Mouse (Mus musculus) kidney, postnatal 4 days (tissue): ENCODE measurements around the gene Hist1h1c.

Experiments
- DNase-seq, 2 experiments: peaks; one replicate each; pipeline ENCODE4 v3.0.0; 2021; ENCODE audit warnings: mixed read lengths in 2 of 2

Hist1h1c gene

GRCm38 (mm10) chr13:23746201-23747080, 7.8 kb downstream of the Hist1h1c start, which contains the start of gene Hist1h2bb:
TSS of gene Hist1h2bb (plus strand) at chr13:23746734.
- peak; percentile 66 to 81 for DNase-seq

DNA sequence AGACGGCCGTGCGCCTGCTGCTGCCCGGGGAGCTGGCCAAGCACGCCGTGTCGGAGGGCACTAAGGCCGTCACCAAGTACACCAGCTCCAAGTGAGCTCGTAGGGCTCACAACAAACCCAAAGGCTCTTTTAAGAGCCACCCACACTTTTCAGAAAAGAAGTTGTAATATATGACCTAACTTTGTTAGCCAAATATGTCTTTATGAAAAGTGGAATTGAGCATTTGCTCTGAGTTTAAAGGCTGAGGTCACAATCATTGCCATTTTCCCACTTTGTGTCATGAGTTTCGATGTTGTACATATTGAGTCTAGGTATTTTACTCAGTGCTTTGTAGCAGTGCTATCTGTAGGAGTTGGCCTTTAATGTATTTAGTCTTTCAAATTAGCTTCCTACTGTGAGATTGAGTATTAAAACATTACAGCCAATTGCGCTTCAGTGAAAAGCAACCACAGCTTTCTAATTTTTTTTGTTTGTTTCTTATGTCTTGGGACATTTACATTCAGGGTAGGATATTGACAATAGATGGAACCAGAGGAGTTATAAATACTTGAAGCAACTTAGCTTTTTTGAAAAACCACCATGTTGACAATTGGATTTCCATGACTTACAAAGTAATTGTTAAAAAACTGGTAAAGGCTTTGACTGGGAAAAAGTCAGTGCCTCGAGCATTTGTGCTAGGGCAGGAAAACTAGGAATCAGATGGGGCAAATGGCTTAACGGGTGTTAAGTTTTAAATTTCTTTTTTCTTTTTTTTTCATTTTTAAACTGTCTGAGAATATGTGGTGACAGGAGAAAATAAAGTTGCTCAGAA, 8.7 kb downstream of the Hist1h1c start:
- DNase-seq: no peak

DNA sequence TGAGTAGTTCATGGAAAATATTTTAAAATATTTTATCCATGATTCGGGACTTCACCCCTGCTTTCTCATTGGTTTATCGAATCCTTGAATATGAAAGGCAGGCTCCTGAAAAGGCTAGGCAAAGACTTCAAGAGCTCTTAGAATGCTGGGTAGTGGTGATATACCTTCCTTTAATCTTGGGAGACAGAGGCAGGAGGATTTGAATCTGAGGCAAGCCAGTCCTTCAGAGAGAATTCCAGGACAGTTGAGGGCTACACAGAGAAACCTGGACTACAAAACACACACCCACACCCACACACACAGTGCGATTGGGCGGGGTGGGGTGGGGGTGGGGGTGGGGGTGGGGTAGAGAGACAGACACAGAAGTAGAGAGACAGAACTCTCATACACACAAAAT, 9.3 kb downstream of the Hist1h1c start:
- DNase-seq: no peak

DNA sequence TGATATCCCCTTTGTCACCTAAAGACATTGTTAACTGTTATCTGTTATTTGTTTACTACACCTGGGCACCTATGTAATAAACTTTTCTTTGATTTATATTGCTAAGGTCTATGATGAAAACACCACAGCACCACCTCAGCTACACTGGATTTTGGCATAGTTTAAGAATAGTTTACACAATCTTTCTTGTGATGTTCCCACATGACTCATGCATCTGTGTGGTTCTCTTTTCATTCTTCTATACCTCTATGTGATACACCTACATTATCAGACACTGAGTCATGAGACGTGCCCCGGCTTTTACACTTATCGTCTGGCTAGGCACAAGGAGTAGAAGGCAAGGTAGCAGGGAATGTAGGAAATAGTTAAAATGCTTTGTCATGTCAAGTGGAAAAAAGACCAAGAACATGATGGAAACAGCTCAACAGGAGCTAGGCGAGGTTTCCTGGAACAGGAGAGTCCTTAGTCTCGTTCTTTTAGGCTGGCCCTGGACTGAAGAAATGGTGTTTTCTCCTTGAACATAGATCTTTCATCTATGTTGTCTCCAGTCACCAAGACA, 11.0 kb downstream of the Hist1h1c start:
- no peak for DNase-seq

DNA sequence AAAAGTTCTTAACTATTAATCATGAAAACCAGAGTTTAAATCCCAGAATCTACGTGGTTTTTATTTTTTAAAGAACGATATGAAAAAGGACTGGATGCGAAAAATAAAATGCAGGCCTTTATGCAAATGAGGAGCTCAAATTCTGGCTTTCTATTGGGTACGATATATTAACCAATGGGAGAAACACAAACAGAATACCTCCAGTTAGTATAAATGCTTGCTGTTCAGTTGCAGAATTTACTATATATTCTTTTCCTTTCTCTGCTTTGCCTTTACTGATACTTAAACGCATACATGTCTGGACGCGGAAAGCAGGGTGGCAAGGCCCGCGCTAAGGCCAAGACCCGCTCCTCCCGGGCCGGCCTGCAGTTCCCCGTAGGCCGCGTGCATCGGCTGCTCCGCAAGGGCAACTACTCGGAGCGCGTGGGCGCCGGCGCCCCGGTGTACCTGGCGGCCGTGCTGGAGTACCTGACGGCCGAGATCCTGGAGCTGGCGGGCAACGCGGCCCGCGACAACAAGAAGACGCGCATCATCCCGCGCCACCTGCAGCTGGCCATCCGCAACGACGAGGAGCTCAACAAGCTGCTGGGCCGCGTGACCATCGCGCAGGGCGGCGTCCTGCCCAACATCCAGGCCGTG, 12.3 kb downstream of the Hist1h1c start, which contains the start of gene Hist1h2ab:
TSS of gene Hist1h2ab (plus strand) at position 288 of the 639 bp plus-strand sequence.
- DNase-seq: peak; percentile 58 to 73

DNA sequence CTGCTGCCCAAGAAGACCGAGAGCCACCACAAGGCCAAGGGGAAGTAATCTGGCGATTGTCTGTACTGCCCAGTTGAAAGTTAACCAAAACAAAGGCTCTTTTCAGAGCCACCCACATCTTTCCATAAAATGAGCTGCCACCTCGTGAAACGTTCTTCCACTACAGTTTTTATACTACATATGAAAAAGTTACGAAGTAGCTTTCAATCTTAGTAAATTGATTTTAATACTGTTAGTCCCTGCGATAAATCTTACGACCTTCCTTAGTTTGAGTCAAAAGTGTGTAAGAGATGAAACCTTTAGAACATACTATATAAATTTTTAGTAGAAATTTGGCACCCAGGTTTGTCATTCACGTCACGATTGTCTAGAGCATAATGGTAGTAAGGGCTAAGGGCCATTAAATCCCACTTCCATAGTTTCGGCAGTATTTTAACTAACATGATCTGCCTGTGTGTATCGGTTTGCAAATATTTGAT, 12.9 kb downstream of the Hist1h1c start:
- DNase-seq: no peak

DNA sequence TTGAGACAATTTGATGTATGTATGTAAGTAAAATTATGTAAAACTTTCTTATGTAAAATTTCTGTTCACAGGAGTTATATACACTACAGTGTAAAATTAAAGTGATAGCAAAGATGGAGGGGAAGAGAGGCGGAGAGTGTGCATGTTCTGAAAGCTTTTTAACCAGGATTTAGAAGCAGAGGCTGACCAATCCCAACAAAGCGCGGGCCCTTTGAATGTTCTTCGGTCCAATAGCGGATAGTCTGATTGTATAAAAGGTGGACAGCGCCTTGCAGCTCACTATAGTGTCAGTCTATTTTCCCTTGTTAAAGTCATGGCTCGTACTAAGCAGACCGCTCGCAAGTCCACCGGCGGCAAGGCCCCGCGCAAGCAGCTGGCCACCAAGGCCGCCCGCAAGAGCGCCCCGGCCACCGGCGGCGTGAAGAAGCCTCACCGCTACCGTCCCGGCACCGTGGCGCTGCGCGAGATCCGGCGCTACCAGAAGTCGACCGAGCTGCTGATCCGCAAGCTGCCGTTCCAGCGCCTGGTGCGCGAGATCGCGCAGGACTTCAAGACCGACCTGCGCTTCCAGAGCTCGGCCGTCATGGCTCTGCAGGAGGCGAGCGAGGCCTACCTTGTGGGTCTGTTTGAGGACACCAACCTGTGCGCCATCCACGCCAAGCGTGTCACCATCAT, 13.6 kb downstream of the Hist1h1c start, which contains the start of gene Hist1h3b:
TSS of gene Hist1h3b (plus strand) at position 201 of the 675 bp plus-strand sequence.
- peak; percentile 96 for DNase-seq

DNA sequence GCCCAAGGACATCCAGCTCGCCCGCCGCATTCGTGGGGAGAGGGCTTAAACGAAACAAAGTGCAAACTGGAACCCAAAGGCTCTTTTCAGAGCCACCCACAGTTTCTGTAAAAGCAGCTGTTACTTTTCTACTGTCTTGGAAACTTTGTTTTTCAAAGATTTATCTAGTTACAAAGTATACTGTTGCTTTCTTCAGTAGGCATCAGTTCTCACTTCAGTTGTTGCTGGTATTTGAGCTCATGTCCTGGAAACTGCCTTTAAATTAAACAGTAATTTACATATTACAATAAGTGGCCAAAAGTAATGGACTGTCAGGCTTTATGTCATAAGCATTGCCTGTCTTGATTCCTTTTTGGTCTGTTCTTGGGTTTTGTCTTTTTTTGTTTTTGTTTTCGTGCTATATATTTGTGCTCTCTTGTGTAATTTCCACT, 14.1 kb downstream of the Hist1h1c start:
- DNase-seq: no peak

GRCm38 (mm10) chr13:23753314-23754078, 14.9 kb downstream of the Hist1h1c start:
- DNase-seq: no peak

DNA sequence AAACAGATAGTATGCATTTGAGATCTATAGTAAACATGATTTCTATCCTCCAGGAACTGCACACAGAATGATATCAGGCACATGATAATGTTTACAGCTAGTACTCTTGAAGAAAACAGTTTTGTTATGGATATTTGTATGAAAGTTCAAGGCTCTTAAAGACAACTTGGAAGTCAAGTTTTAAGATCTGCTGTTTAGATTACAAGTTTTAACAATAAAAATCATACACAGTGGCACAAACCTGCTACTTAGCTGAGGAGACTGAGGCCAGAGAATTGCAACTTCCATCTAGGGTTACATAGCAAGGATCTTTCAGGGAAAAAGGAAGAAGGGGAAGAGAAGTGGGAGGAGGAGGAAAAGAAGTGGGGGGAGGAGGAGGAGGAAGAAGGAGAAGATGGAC, 16.4 kb downstream of the Hist1h1c start:
- DNase-seq: no peak

GRCm38 (mm10) chr13:23756790-23757189, 18.2 kb downstream of the Hist1h1c start, which contains the start of gene Hist1h4b:
TSS of gene Hist1h4b (plus strand) at chr13:23757013.
- peak; percentile 92 to 93 for DNase-seq

DNA sequence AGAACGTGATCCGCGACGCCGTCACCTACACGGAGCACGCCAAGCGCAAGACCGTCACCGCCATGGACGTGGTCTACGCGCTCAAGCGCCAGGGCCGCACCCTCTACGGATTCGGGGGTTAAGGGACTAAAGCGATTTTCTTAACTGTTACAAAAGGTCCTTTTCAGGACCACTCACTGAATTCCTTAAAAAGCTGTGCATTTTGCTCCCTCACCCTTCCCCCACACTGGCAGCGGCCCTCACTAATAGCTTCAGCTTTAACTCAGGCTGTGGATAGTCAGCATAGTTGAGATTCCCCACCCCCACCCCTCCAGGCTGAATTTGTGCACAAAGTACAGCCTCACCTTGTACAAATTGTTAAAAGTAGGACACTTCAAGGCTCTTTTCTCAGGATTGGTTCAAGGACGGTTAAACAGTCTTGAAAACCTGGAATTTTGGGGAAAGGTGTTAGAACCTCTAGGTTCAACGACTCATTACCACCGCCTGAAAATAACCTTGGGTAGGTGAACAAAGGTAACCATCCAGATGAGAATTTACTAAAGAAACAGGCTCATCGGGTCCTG, 18.7 kb downstream of the Hist1h1c start:
- peak in 1 of 2 experiments; percentile 56 for DNase-seq

- DNase-seq: no peak
These were observed 19.3 kb downstream of the Hist1h1c start for GRCm38 (mm10) chr13:23757921-23758320.

DNA sequence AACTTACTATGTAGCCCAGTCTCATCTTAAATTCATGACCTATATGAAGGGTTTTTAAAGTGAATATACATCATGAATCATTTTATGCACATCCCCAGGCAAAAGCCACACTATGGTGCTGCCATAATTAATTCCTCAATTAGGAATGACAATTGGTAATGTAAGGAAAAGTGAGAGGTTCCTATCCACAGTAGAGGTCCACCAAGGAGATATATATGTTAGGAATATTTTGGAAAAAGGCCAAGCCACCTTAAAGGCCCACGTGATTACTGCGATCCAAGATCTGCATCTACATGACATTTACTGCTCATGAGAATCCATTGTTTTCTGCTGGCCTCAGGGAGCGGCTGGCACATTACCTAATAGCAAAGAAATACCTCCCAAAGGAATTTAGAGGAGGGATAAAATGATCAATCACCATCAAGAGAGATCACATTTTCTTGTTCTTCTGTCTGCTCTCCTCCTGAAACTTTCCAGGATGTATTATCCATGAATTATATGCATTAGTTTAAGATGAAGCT, 20.7 kb downstream of the Hist1h1c start:
- DNase-seq: no peak

DNA sequence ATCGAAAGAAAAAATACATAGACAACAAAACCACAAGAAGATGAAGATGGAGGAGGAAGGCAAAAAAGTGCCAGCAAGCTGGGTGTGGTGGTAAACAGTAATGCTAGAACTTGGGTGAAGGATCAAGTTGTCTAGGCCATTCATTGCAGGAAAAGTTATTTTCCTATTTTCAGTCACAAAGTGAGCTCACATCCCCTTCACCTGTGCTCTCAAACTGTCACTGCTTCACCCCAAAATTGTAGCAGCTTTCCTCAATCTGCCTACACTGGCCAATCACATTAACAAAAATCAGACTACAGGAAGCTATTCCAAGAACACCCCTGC, 21.3 kb downstream of the Hist1h1c start:
- peak in 1 of 2 experiments; percentile 50 for DNase-seq

GRCm38 (mm10) chr13:23760240-23760971, 21.8 kb downstream of the Hist1h1c start:
- DNase-seq: peak in 1 of 2 experiments; percentile 46

- DNase-seq: peak; percentile 99
These were observed 22.6 kb downstream of the Hist1h1c start, which contains the start of gene Hist1h4a for GRCm38 (mm10) chr13:23760972-23761864. TSS of gene Hist1h4a (minus strand) at chr13:23761230.
